Mouse (Mus musculus) neutrophil, adult 59 days (primary cell): ENCODE data around the gene Cript. TPM values are rescaled to one million over a fixed set of nuclear protein-coding genes. Genes with fewer than 3 reads are reported as not detected.

Experiments used
- total RNA-seq, 2 experiments: library from RNA; stranded (reverse); gene quantifications; 1 replicate in 1 of 2; 2 replicates in 1 of 2; pipeline ENCODE4 v1.2.4; 2023

Gene Cript
- total RNA-seq = 10 to 100 TPM; 61.4 to 70.3 TPM

GRCm38 (mm10) chr17:87025269-87025949 is at the start of gene Cript, which contains the start of gene Pigf:
Gene Cript, plus strand, starts transcription at chr17:87025550.
Gene Pigf, minus strand, starts transcription at chr17:87025406.

Other genes starting within 250 kb of the Cript start
- gene Tmem247, start 108.2 kb upstream of the Cript start, total RNA-seq = not detected
- not detected for gene Atp6v1e2, start 77.7 kb upstream of the Cript start, total RNA-seq
- 1 to 10 TPM; 8.5 to 9.5 TPM for gene Rhoq, start 62.5 kb upstream of the Cript start, total RNA-seq
- gene Pigf, start 144 bp upstream of the Cript start, total RNA-seq = 1 to 10 TPM; 8.1 to 8.7 TPM
- 1 to 10 TPM; 5.4 to 6.2 TPM for gene Socs5, start 82.1 kb downstream of the Cript start, total RNA-seq
- 10 to 100 TPM; 26.6 to 28.0 TPM for gene Mcfd2, start 240.4 kb downstream of the Cript start, total RNA-seq